Mouse (Mus musculus) Patski (cell line): ENCODE measurements around the gene Cped1. TPM values are rescaled to one million over a fixed set of nuclear protein-coding genes. Genes with fewer than 3 reads are reported as not detected.

ENCODE experiments used
- ATAC-seq: fragments of 100-300 bp; one replicate; pipeline ENCODE4 v1.8.0; 2021
- CTCF ChIA-PET: fragments of 350-600 bp; sonication (Branson Sonifier 250); formaldehyde crosslinking; loops from one replicate; lab custom pipeline; 2022; ENCODE audit warnings: inconsistent platforms; lab: Charles Lee
- POLR2A ChIA-PET: fragments of 350-600 bp; sonication (Branson Sonifier 250); formaldehyde crosslinking; loops from one replicate; lab custom pipeline; 2022; ENCODE audit warnings: antibody characterized with exemption, inconsistent platforms; lab: Charles Lee
- DNase-seq: peaks from one replicate; pipeline ENCODE4 v3.0.0-alpha.2; 2011; ENCODE audit warnings: low read depth, low spot score
- H3K27me3 ChIP-seq: fragments of 371-371 bp; one replicate; pipeline ENCODE4 v1.5.1; 2021
- CTCF ChIP-seq: fragments of 100-300 bp; IDR thresholded peaks from one replicate; pipeline ENCODE4 v1.5.1; 2021
- in situ Hi-C: fragments of 300-500 bp; cut with MboI; formaldehyde crosslinking; loops from 3 replicates; pipeline ENCODE4 v1.11.1; 2018; ENCODE audit warnings: low pct_unique_long_range_greater_than_20kb, mixed read lengths
- polyA plus RNA-seq: library from polyadenylated mRNA; unstranded; gene quantifications from one replicate; pipeline ENCODE4 v1.2.3, GENCODE M21; 2021

Gene Cped1
- polyA plus RNA-seq, 1 experiment from 2014 or later, result 0.41 TPM

- in situ Hi-C loops, result no loop called here
- TF ChIP-seq CTCF, result no peak
Observed at GRCm38 (mm10) chr6:22199473-22199872, 213.8 kb downstream of the Cped1 start.

GRCm38 (mm10) chr6:22200133-22200532, 214.4 kb downstream of the Cped1 start:
- POLR2A ChIA-PET, result no interaction called here
- in situ Hi-C loops, result no loop called here
- no peak for TF ChIP-seq CTCF
- no peaks in the 10 kb centered on the region for H3K27me3 ChIP-seq
- no peak for ATAC-seq
- CTCF ChIA-PET, result interaction anchor here (1.0 to 2.7 kb wide), 4 partner anchors 15 to 44 kb away, joined by 3 to 7 read pairs (median 3); no protein-coding TSS in a partner anchor
- DNase-seq, result no peak

More at GRCm38 (mm10) chr6:22199473-22199872, 213.8 kb downstream of the Cped1 start:
- ATAC-seq (no peak), DNase-seq (no peak)
- H3K27me3 ChIP-seq, result no peaks in the 10 kb centered on the region
- ChIA-PET CTCF (interaction anchor here (1.0 to 2.7 kb wide), 5 partner anchors 15 to 44 kb away, joined by 3 to 7 read pairs (median 3); no protein-coding TSS in a partner anchor), POLR2A (no interaction called here)

GRCm38 (mm10) chr6:22201879-22202278, 216.2 kb downstream of the Cped1 start:
- peak; percentile 77 for DNase-seq
- in situ Hi-C loops, result no loop called here
- CTCF ChIA-PET, result interaction anchor here (1.5 kb wide), 1 partner anchor 18 kb away, joined by 5 read pairs; no protein-coding TSS in a partner anchor
- POLR2A ChIA-PET, result interaction anchor here (0.6 kb wide), 2 partner anchors 160 to 293 kb away, joined by 3 to 6 read pairs; no protein-coding TSS in a partner anchor
- peak; percentile 98 for ATAC-seq
- TF ChIP-seq CTCF, result no peak
- H3K27me3 ChIP-seq, result no peaks in the 10 kb centered on the region

- no peak for DNase-seq
- ChIA-PET CTCF (interaction anchor here (0.7 to 1.8 kb wide), 4 partner anchors 15 to 59 kb away, joined by 3 to 5 read pairs (median 3); no protein-coding TSS in a partner anchor), POLR2A (no interaction called here)
- no peak for ATAC-seq
- in situ Hi-C loops, result no loop called here
- no peak for TF ChIP-seq CTCF
- H3K27me3 ChIP-seq, result no peaks in the 10 kb centered on the region
Observed at GRCm38 (mm10) chr6:22205030-22205750, 219.5 kb downstream of the Cped1 start.

GRCm38 (mm10) chr6:22205751-22206121, 220.0 kb downstream of the Cped1 start:
- ATAC-seq, result no peak
- POLR2A ChIA-PET, result no interaction called here
- in situ Hi-C loops, result no loop called here

GRCm38 (mm10) chr6:22206179-22206578, 220.5 kb downstream of the Cped1 start:
- no peak for TF ChIP-seq CTCF
- in situ Hi-C loops, result no loop called here
- H3K27me3 ChIP-seq, result no peaks in the 10 kb centered on the region
- ChIA-PET CTCF (interaction anchor here (1.0 kb wide), 1 partner anchor 58 kb away, joined by 3 read pairs; no protein-coding TSS in a partner anchor), POLR2A (no interaction called here)
- DNase-seq (no peak), ATAC-seq (no peak)

More at GRCm38 (mm10) chr6:22205751-22206121, 220.0 kb downstream of the Cped1 start:
- no peak for TF ChIP-seq CTCF
- H3K27me3 ChIP-seq, result no peaks in the 10 kb centered on the region
- CTCF ChIA-PET, result interaction anchor here (1.0 kb wide), 1 partner anchor 58 kb away, joined by 3 read pairs; no protein-coding TSS in a partner anchor
- DNase-seq, result no peak

- no peak for ATAC-seq
- in situ Hi-C loops, result no loop called here
- no peak for TF ChIP-seq CTCF
- H3K27me3 ChIP-seq, result no peaks in the 10 kb centered on the region
- ChIA-PET CTCF (interaction anchor here (1.5 to 1.8 kb wide), 2 partner anchors 16 to 17 kb away, joined by 3 to 5 read pairs; no protein-coding TSS in a partner anchor), POLR2A (interaction anchor here (0.7 kb wide), 1 partner anchor 109 kb away, joined by 3 read pairs; no protein-coding TSS in a partner anchor)
- no peak for DNase-seq
Observed at GRCm38 (mm10) chr6:22206630-22207293, 221.0 kb downstream of the Cped1 start.

GRCm38 (mm10) chr6:22212158-22212557, 226.4 kb downstream of the Cped1 start:
- DNase-seq, result no peak
- H3K27me3 ChIP-seq, result no peaks in the 10 kb centered on the region
- ChIA-PET POLR2A (no interaction called here), CTCF (no interaction called here)
- in situ Hi-C loops, result no loop called here
- ATAC-seq, result no peak
- TF ChIP-seq CTCF, result no peak

GRCm38 (mm10) chr6:22213187-22213586, 227.5 kb downstream of the Cped1 start:
- in situ Hi-C loops, result no loop called here
- ATAC-seq, result no peak
- no peak for DNase-seq
- TF ChIP-seq CTCF, result no peak
- ChIA-PET POLR2A (no interaction called here), CTCF (interaction anchor here (1.9 kb wide), 1 partner anchor 9 kb away, joined by 5 read pairs; no protein-coding TSS in a partner anchor)
- no peaks in the 10 kb centered on the region for H3K27me3 ChIP-seq

- no peak for TF ChIP-seq CTCF
- in situ Hi-C loops, result no loop called here
- ATAC-seq (no peak), DNase-seq (no peak)
- no peaks in the 10 kb centered on the region for H3K27me3 ChIP-seq
- ChIA-PET CTCF (interaction anchor here (1.9 kb wide), 1 partner anchor 10 kb away, joined by 5 read pairs; no protein-coding TSS in a partner anchor), POLR2A (no interaction called here)
Observed at GRCm38 (mm10) chr6:22213813-22214212, 228.1 kb downstream of the Cped1 start.
